Mouse (Mus musculus) heart, embryonic 16.5 days (tissue): ENCODE data around the gene 4930474N05Rik. TPM values are rescaled to one million over a fixed set of nuclear protein-coding genes. Genes with fewer than 3 reads are reported as not detected.

Source experiments
- ATAC-seq: fragments of 200-750 bp; cut with Nextera tagmentation; replicated peaks from 2 replicates; pipeline ENCODE4 v1.8.0; 2017; ENCODE audit warnings: moderate number of reproducible peaks; ENCODE audit not compliant: insufficient read depth, low FRiP score; ENCODE audit errors: extremely low read depth
- H3K27ac ChIP-seq: fragments of 300-500 bp; sonication (generic); 2 replicates; pipeline ENCODE4 v1.5.1; 2014; ENCODE audit warnings: mild to moderate bottlenecking, low read length, control low read depth, moderate library complexity
- H3K27me3 ChIP-seq: fragments of 300-500 bp; sonication (generic); 2 replicates; pipeline ENCODE4 v1.6.1; 2014; ENCODE audit warnings: low read length, mixed read lengths; ENCODE audit not compliant: control insufficient read depth, insufficient read depth
- H3K36me3 ChIP-seq: fragments of 300-500 bp; sonication (generic); 2 replicates; pipeline ENCODE4 v1.6.1; 2014; ENCODE audit not compliant: control insufficient read depth, insufficient read depth
- H3K4me1 ChIP-seq: fragments of 300-500 bp; sonication (generic); 2 replicates; pipeline ENCODE4 v1.6.1; 2014; ENCODE audit warnings: low read length, mixed read lengths; ENCODE audit not compliant: control insufficient read depth, insufficient read depth
- H3K4me2 ChIP-seq: fragments of 300-500 bp; sonication (generic); 2 replicates; pipeline ENCODE4 v1.6.1; 2014; ENCODE audit warnings: low read depth, mild to moderate bottlenecking, control low read depth, low read length
- H3K4me3 ChIP-seq: fragments of 300-500 bp; sonication (generic); 2 replicates; pipeline ENCODE4 v1.5.1; 2014; ENCODE audit warnings: mild to moderate bottlenecking, control low read depth, low read length
- H3K9ac ChIP-seq: fragments of 300-500 bp; sonication (generic); 2 replicates; pipeline ENCODE4 v1.6.1; 2014; ENCODE audit warnings: low read length, control low read depth
- H3K9me3 ChIP-seq: fragments of 300-500 bp; sonication (generic); replicated peaks from 2 replicates; pipeline ENCODE4 v1.6.1; 2016; ENCODE audit warnings: low read length; ENCODE audit not compliant: control insufficient read depth
- WGBS: fragments of 180-500 bp; shearing (Covaris S2); extraction: QIAGEN DNeasy Blood & Tissue Kit; methylation state at CpG from one replicate; pipeline ENCODE4 v1.1.7; 2014; 5-methylcytosine and 5-hydroxymethylcytosine counted together
- polyA plus RNA-seq: library from polyadenylated mRNA; unstranded; fragments of >200 nt; fragmentation: Nextera tagmentation; extraction: Ambion mirVana; gene quantifications from 2 replicates; pipeline ENCODE4 v1.2.1, GENCODE M21; 2015

4930474N05Rik gene
- not detected in 2 replicates for polyA plus RNA-seq

- Histone ChIP-seq H3K4me2 (no peak within 1 kb of the TSS), H3K4me1 (no peaks in the 10 kb centered on the region), H3K27ac (no peak within 1 kb of the TSS), H3K9me3 (no peaks in the 10 kb centered on the region), H3K27me3 (no peaks in the 10 kb centered on the region), H3K36me3 (no peaks in the 10 kb centered on the region), H3K4me3 (no peak within 1 kb of the TSS), H3K9ac (no peak within 1 kb of the TSS)
- no peak for ATAC-seq
Measured at GRCm38 (mm10) chr14:36094617-36095016, at the start of gene 4930474N05Rik. Gene 4930474N05Rik (plus strand): TSS chr14:36094917.

GRCm38 (mm10) chr14:36048746-36049391, 45.8 kb upstream of the 4930474N05Rik start:
- H3K36me3 ChIP-seq, result no peaks in the 10 kb centered on the region
- peak overlapping the region; percentile 48 for H3K4me2 ChIP-seq
- ATAC-seq, result peak; percentile 88
- 0 out of 2 replicates have a peak overlapping the region, but pooled peaks have one; percentile 43 for H3K27ac ChIP-seq
- 0 out of 2 replicates have a peak overlapping the region, but pooled peaks have one; percentile 31 for H3K9ac ChIP-seq
- H3K9me3 ChIP-seq, result no peaks in the 10 kb centered on the region
- WGBS, result 22% methylated on average over 9 of the region's 9 CpGs
- H3K4me3 ChIP-seq, result peak overlapping the region; percentile 11; the same call in 1 of the 2 replicates
- H3K4me1 ChIP-seq, result peaks cover 7% of the 10 kb centered on the region
- no peaks in the 10 kb centered on the region for H3K27me3 ChIP-seq

GRCm38 (mm10) chr14:36053281-36053680, 41.4 kb upstream of the 4930474N05Rik start:
- Histone ChIP-seq H3K9ac (no peak overlapping the region), H3K4me3 (no peak overlapping the region), H3K4me1 (peaks cover 7% of the 10 kb centered on the region), H3K9me3 (no peaks in the 10 kb centered on the region), H3K4me2 (no peak overlapping the region), H3K27ac (no peak overlapping the region), H3K27me3 (no peaks in the 10 kb centered on the region), H3K36me3 (no peaks in the 10 kb centered on the region)
- 67% methylated on average over 2 of the region's 2 CpGs for WGBS
- ATAC-seq, result no peak

GRCm38 (mm10) chr14:36098528-36098927, 3.8 kb downstream of the 4930474N05Rik start:
- Histone ChIP-seq H3K27me3 (no peaks in the 10 kb centered on the region), H3K9me3 (no peaks in the 10 kb centered on the region), H3K36me3 (no peaks in the 10 kb centered on the region), H3K4me2 (no peak overlapping the region), H3K9ac (no peak overlapping the region), H3K4me1 (no peaks in the 10 kb centered on the region), H3K4me3 (no peak overlapping the region), H3K27ac (no peak overlapping the region)
- ATAC-seq, result no peak
- WGBS, result 69% methylated on average over 3 of the region's 3 CpGs

GRCm38 (mm10) chr14:36099647-36100046, 4.9 kb downstream of the 4930474N05Rik start:
- no peak for ATAC-seq

GRCm38 (mm10) chr14:36100731-36101130, 6.0 kb downstream of the 4930474N05Rik start:
- no peak for ATAC-seq
- 25% methylated on average over 1 of the region's 1 CpGs for WGBS
- Histone ChIP-seq H3K4me2 (no peak overlapping the region), H3K4me3 (no peak overlapping the region), H3K27ac (no peak overlapping the region), H3K4me1 (no peaks in the 10 kb centered on the region), H3K36me3 (no peaks in the 10 kb centered on the region), H3K9ac (no peak overlapping the region), H3K27me3 (no peaks in the 10 kb centered on the region), H3K9me3 (no peaks in the 10 kb centered on the region)

More at GRCm38 (mm10) chr14:36099647-36100046, 4.9 kb downstream of the 4930474N05Rik start:
- no peak overlapping the region for H3K27ac ChIP-seq
- H3K9ac ChIP-seq, result no peak overlapping the region
- H3K4me3 ChIP-seq, result no peak overlapping the region
- H3K27me3 ChIP-seq, result no peaks in the 10 kb centered on the region
- H3K4me2 ChIP-seq, result no peak overlapping the region
- no peaks in the 10 kb centered on the region for H3K4me1 ChIP-seq
- no peaks in the 10 kb centered on the region for H3K36me3 ChIP-seq
- WGBS, result 78% methylated on average over 1 of the region's 1 CpGs
- no peaks in the 10 kb centered on the region for H3K9me3 ChIP-seq

GRCm38 (mm10) chr14:36114481-36114880, 19.8 kb downstream of the 4930474N05Rik start:
- Histone ChIP-seq H3K27me3 (no peaks in the 10 kb centered on the region), H3K9ac (no peak overlapping the region), H3K4me1 (no peaks in the 10 kb centered on the region), H3K9me3 (no peaks in the 10 kb centered on the region; the same call in 1 of the 2 replicates), H3K4me3 (no peak overlapping the region), H3K4me2 (no peak overlapping the region), H3K36me3 (no peaks in the 10 kb centered on the region), H3K27ac (no peak overlapping the region)
- ATAC-seq, result no peak

- no peak for ATAC-seq
- no peak overlapping the region for H3K27ac ChIP-seq
- H3K9ac ChIP-seq, result no peak overlapping the region
- no peak overlapping the region for H3K4me3 ChIP-seq
- no peak overlapping the region for H3K4me2 ChIP-seq
- no peaks in the 10 kb centered on the region for H3K4me1 ChIP-seq
- 73% methylated on average over 2 of the region's 2 CpGs for WGBS
- H3K36me3 ChIP-seq, result no peaks in the 10 kb centered on the region
- no peaks in the 10 kb centered on the region for H3K27me3 ChIP-seq
- no peaks in the 10 kb centered on the region for H3K9me3 ChIP-seq
Measured at GRCm38 (mm10) chr14:36123775-36124335, 29.1 kb downstream of the 4930474N05Rik start.

GRCm38 (mm10) chr14:36135749-36136148, 41.0 kb downstream of the 4930474N05Rik start:
- no peak overlapping the region for H3K27ac ChIP-seq
- H3K9ac ChIP-seq, result no peak overlapping the region
- no peak overlapping the region for H3K4me2 ChIP-seq
- WGBS, result 59% methylated on average over 3 of the region's 3 CpGs
- no peaks in the 10 kb centered on the region for H3K36me3 ChIP-seq
- no peaks in the 10 kb centered on the region for H3K27me3 ChIP-seq
- no peaks in the 10 kb centered on the region for H3K4me1 ChIP-seq
- ATAC-seq, result no peak
- no peaks in the 10 kb centered on the region for H3K9me3 ChIP-seq
- no peak overlapping the region for H3K4me3 ChIP-seq
